34 mouse cellular contexts compared by ENCODE assay signal in genomic region chr16:33294681-33295080, GRCm38 (mm10).
"Had no signal": no experiment of that assay in that cellular context is flagged by ENCODE, and none has a peak within 500 bp of the region (broad histone marks: within the 10 kb centered on the region; RNA-seq: fewer than 3 reads in every experiment).

No protein-coding gene starts in this region.

- H3K4me1 ChIP-seq: heart, embryonic 12.5 days; heart, embryonic 13.5 days; heart, embryonic 15.5 days; hindbrain, embryonic 10.5 days; hindbrain, embryonic 12.5 days; hindbrain, embryonic 13.5 days; hindbrain, embryonic 15.5 days; intestine, embryonic 15.5 days; kidney, embryonic 15.5 days had no signal

- H3K27me3 ChIP-seq: heart, embryonic 12.5 days; heart, embryonic 13.5 days; heart, embryonic 15.5 days; hindbrain, embryonic 12.5 days; hindbrain, embryonic 13.5 days; hindbrain, embryonic 15.5 days; intestine, embryonic 15.5 days; kidney, embryonic 15.5 days had no signal

- H3K4me3 ChIP-seq: heart, embryonic 12.5 days; heart, embryonic 13.5 days; heart, embryonic 15.5 days; hindbrain, embryonic 10.5 days; hindbrain, embryonic 12.5 days; hindbrain, embryonic 13.5 days; hindbrain, embryonic 15.5 days; intestine, embryonic 15.5 days; kidney, embryonic 15.5 days; layer of hippocampus, adult 2 months had no signal

- ATAC-seq: hindbrain, embryonic 16.5 days; hindbrain, postnatal 0 days; inflammation-experienced regulatory T-cells, adult 6 months; intestine, embryonic 15.5 days; intestine, embryonic 16.5 days; intestine, postnatal 0 days had no signal

- DNase-seq: heart, postnatal 10 days; heart, postnatal 14 days; heart, postnatal 36 days; heart, postnatal 4 days; kidney, adult 11 months; kidney, adult 18-20 months; kidney, adult 2 months; kidney, adult 8-10 months; kidney, adult 9 months; kidney, postnatal 10 days; kidney, postnatal 14 days; kidney, postnatal 25 days; kidney, postnatal 36 days; kidney, postnatal 4 days; layer of hippocampus, adult 9-11 months; layer of hippocampus, postnatal 36 days had no signal

- H3K27ac ChIP-seq: heart, embryonic 13.5 days; heart, embryonic 15.5 days; hindbrain, embryonic 10.5 days; hindbrain, embryonic 12.5 days; hindbrain, embryonic 13.5 days; hindbrain, embryonic 14.5 days; hindbrain, embryonic 15.5 days; hindbrain, postnatal 0 days; intestine, embryonic 15.5 days; kidney, embryonic 15.5 days; kidney, postnatal 0 days; layer of hippocampus, adult 2 months had no signal

- H3K9ac ChIP-seq: heart, embryonic 12.5 days; heart, embryonic 13.5 days; heart, embryonic 15.5 days; hindbrain, embryonic 12.5 days; hindbrain, embryonic 13.5 days; hindbrain, embryonic 14.5 days; hindbrain, embryonic 15.5 days; intestine, embryonic 15.5 days; kidney, embryonic 15.5 days had no signal

- H3K4me2 ChIP-seq: heart, embryonic 11.5 days; heart, embryonic 12.5 days; heart, embryonic 13.5 days; heart, embryonic 15.5 days; hindbrain, embryonic 12.5 days; hindbrain, embryonic 13.5 days; hindbrain, embryonic 14.5 days; hindbrain, embryonic 15.5 days; intestine, embryonic 15.5 days; kidney, embryonic 15.5 days had no signal

- H3K9me3 ChIP-seq: heart, embryonic 15.5 days; hindbrain, embryonic 12.5 days; hindbrain, embryonic 15.5 days; intestine, embryonic 15.5 days had no signal
